Mouse (Mus musculus) naive thymus-derived CD4-positive, alpha-beta T cell, adult 5 months (primary cell): Measurements from ENCODE around the gene Ccpg1. TPM values are rescaled to one million over a fixed set of nuclear protein-coding genes. Genes with fewer than 3 reads are reported as not detected.

Experiments used
- polyA plus RNA-seq: library from polyadenylated mRNA; unstranded; fragments of 100-300 nt; shearing (Covaris generic); gene quantifications from one replicate; pipeline ENCODE4 v1.2.1, GENCODE M21; 2017

The Ccpg1 gene
- polyA plus RNA-seq = 126 TPM

DNA sequence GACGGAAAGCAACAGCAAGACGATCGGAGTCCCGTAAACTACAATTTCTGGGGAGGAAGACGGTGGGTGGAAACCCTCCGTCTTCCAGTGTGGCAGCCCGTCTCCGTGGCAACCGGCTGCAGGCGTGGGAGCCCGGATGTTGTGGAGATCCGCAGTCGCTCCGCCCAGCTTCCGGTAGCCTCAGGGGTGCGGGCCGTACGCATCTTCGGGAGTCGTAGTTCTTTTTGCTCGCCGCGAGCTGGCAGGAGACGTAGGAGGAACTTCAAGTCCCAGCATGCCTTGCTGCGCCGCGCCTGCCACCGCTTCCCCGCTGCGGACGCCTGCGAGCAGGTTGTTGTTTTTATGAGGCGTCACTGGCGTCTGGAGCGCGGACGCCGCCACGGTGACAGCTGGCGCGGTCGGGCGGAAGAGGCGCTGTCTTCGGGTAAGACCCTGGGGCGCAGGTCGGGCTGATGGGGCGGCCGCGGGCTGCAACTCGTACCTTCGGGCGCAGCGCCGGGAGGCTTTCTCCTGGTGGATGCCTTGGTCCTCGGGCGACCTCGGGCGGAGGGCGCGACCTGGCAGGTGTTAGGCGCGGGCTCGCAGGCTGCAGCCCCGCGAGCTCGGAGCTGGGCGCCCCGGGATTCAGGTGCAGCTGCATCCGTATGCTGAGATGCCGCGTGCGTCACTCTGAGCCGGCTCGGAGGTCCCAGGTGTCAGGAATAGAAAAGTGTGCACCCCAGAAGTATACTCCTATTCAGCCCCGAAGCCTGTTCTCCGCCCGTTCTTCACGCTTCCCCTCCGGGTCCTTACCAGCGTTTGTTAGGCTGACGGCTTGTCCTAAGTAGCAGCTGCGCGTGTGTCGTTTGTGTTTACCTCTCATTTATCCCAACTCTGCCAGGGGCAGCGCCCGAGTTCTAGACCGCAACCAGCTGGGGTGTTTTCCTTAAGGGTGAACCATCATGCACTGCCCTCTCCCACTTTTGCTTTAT, at the start of gene Ccpg1, which contains the start of gene Ccpg1os:
TSS of gene Ccpg1 (plus strand) at position 180 of the 971 bp plus-strand sequence.
TSS of gene Ccpg1os (minus strand) at position 133 of the 971 bp plus-strand sequence.

DNA sequence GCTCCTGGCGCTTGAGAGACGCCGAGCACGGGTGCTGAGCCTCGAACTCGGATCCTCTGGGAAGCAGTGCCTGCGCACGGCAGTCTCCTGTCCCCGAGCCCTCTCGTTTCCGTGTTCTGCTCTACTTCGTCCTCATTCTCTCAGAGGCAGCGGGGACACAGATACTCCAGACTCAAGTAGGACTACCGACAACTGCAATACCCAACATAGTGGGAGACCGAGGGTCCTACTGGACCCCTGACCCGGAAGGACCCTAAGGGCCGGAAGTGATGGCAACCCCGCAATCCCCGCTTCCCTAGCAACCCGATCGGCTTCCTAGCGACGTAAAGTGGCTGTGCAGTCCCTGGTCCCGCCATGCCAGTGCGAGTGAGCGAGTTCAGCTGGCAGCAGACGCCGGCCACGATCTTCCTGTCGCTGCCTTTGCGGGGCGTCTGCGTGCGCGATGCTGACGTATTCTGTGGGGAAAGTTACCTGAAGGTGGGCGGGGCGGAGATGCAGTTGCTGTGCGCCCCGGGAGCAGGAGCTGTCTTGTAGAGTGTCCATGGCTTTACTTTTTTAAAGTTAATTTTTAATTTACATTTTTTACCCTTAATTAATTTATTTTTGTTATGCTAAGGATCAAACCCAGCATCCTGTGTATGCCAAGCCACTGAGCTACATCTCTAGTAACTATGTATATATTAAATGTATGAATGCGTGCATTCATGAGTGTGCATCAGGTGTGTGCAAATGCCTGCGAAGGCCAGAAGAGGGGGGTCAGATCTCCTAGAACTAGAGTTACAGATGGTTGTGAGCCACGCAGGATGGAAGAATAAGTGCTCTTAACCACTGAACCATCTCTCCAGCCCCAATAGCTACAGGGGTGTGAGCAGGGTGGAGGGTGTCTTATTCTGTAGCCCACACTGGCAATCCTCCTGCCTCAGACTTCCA, 26.4 kb upstream of the Ccpg1 start, which contains the start of the genes Dyx1c1 and Gm44503:
TSS of gene Dyx1c1 (plus strand) at position 265 of the 930 bp plus-strand sequence.
TSS of gene Gm44503 (plus strand) at position 332 of the 930 bp plus-strand sequence.

DNA sequence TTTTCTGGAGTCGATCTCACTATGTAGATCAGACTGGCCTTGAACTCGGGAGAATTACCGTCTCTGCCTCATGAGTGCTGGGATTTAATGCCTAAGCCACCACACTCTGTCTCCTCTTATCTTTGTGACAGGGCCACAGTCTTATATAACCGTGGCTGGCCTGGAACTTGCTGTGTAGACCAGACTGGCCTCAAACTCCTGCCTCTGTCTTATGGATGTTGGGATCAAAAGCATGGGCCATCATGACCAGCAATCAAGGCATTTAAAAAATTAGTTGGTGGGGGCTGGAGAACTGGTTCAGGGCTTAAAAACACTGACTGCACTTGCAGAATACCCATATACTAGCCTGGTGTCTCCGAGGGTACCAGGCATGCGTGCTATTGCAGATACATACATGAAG, 54.9 kb downstream of the Ccpg1 start, which contains the start of gene Pigb:
TSS of gene Pigb (minus strand) at position 299 of the 400 bp plus-strand sequence.

DNA sequence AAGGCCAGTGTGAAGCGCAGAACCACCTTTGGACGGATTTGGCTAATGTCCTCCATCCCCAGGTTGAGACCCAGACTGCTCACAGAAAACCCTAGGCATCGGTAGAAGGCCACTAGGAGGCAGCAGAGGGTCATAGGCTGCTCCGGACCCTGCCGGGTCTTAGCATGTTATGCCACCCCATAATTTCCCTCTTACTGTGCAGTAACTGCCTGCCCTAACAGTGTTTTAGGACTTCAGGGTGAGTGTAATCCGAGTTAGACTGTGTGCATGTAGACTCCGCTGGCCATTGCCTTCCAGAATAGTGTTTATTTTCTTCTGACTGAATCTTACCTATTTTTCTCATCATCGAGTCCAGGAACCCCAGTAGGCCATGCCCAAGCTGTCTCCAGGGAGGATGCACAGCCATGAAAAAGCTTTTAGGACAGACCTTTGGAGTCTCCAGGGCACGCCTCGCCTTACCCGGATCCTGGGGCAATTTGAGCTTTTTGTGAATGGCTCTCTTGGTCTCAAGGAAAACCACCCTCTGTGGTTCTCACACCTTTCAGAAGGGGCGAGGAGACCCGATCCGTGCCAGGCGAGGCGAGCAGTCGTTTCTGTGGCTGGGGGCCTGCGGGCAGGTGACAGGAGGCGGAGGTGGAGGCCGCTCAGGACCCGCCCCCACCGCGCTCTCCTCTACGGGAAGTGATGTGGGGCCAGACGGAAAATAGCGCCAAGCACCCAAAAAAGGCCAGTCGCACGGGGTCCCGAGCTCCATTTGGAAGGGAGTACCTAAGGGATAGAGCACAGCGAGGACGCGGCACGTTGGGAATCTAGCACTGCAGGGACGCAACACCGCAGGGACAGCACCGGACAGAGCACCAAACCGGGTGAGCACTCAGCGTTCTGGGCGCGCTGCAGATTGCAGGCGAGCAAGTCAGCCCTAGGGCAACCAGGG, 59.2 kb downstream of the Ccpg1 start, which contains the start of gene Rab27a:
TSS of gene Rab27a (plus strand) at position 709 of the 934 bp plus-strand sequence.

Other genes with a start within 250 kb of the Ccpg1 start
- gene Prtg, start 178.6 kb upstream of the Ccpg1 start, polyA plus RNA-seq = not detected
- not detected for gene Pygo1, start 59.8 kb upstream of the Ccpg1 start, polyA plus RNA-seq
- 1.4 TPM for gene Dyx1c1, start 26.6 kb upstream of the Ccpg1 start, polyA plus RNA-seq
- gene Gm44503, start 26.6 kb upstream of the Ccpg1 start, polyA plus RNA-seq = not detected
- 3.3 TPM for gene Ccpg1os, start within 50 bp of the Ccpg1 start, polyA plus RNA-seq
- 11.9 TPM for gene Pigb, start 54.9 kb downstream of the Ccpg1 start, polyA plus RNA-seq
- 36.3 TPM for gene Rab27a, start 59.4 kb downstream of the Ccpg1 start, polyA plus RNA-seq
- 0.20 TPM for gene Khdc3, start 116.4 kb downstream of the Ccpg1 start, polyA plus RNA-seq
- gene Gm20509, start 117.0 kb downstream of the Ccpg1 start, polyA plus RNA-seq = not detected
- 77.1 TPM for gene Rsl24d1, start 128.0 kb downstream of the Ccpg1 start, polyA plus RNA-seq